Mouse (Mus musculus) brain, embryonic 14.5 days (tissue): ENCODE measurements around the gene Ipo9.

Experiments used
- CTCF ChIP-seq: fragments of 200-500 bp; IDR thresholded peaks from 2 replicates; pipeline ENCODE4 v1.5.1; 2012; ENCODE audit warnings: inconsistent platforms, mild to moderate bottlenecking, moderate library complexity, borderline replicate concordance; ENCODE audit not compliant: insufficient read depth, insufficient read length; ENCODE audit errors: extremely low read depth
- POLR2A ChIP-seq: fragments of 200-500 bp; IDR thresholded peaks from 2 replicates; pipeline ENCODE4 v1.6.1; 2012; ENCODE audit warnings: mild to moderate bottlenecking, inconsistent platforms, borderline replicate concordance; ENCODE audit not compliant: poor library complexity, insufficient read depth, insufficient read length, severe bottlenecking; ENCODE audit errors: extremely low read depth

DNA sequence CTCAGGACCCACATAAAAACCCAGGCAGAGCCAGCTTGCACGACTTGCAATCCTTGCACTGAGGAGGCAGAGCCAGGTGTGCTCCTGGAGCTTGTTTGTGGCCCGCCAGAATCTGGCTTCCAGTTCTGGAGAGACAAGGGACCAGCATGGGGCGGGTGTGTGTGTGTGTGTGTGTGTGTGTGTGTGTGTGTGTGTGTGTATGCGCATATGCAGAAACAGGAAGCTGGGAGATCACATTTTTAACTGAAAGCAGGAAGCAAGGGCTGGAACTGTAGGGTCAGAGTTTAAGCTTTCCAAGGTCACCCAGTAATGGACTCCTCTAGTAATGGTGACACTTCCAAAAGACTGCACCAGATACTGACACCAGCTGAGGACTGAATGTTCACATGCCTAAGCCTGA is 86.3 kb downstream of the Ipo9 start:
- TF ChIP-seq CTCF (no peak), POLR2A (no peak)
